In the genomic region with DNA sequence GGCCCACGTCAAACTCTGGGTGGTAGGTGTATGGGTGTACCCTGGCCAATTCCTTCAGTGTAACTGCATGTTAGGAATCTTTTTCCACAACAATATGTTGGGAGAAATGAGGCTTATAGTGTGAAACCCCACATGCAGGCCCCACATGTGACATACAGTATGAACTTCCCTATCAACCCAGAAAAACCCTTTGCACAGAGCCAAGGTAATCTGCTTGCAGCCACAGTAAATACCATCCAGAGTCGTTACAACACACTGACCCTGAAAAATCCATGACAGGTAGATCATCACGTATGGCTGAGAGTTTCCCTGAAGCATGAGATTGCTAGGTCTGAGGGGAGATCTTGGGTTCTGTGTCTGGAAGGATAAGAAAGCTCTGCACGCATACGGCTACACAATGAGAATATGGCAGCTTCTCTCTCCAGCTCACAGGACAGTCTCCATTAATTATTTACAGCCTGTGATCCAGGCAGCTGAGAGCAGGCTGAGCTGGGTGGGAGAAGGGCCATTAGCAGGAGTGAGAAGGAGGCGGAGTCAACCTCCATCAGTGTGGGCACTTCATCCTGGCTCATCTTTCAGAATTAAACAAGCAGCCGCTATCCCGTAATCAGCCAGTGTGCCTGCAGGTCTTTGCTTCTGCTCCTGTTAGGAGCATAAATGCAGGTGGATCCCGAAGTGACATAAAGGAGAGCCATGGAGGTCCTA, we compare ENCODE assay signal across 12 mouse cellular contexts. TPM values are rescaled to one million over a fixed set of nuclear protein-coding genes. Genes with fewer than 3 reads are reported as not detected.
DNase-seq lines count a peak whose midpoint lies in the region; ATAC-seq and TF ChIP-seq lines count a peak whose summit lies in the region.
"Had no signal": no experiment of that assay in that cellular context is flagged by ENCODE, and none has a peak within 500 bp of the region (broad histone marks: within the 10 kb centered on the region; RNA-seq: fewer than 3 reads in every experiment).

No protein-coding gene starts in this region.

- H3K9ac ChIP-seq in kidney, embryonic 14.5 days (ENCODE audit: low read depth, low read length): no peak overlapping the region
- no peak overlapping the region for H3K9ac ChIP-seq in embryonic facial prominence, embryonic 14.5 days (ENCODE audit: low read depth, low read length)
- no peak overlapping the region for H3K9ac ChIP-seq in kidney, postnatal 0 days (ENCODE audit: low read depth, low read length)
- no peak overlapping the region; the same call in 1 of the 2 replicates for H3K9ac ChIP-seq in neural tube, embryonic 13.5 days
- H3K9ac ChIP-seq: limb, embryonic 12.5 days had no signal

- no peak overlapping the region for H3K4me3 ChIP-seq in kidney, embryonic 14.5 days (ENCODE audit: low read length)
- H3K4me3 ChIP-seq in embryonic facial prominence, embryonic 14.5 days (ENCODE audit: low read depth, low read length): no peak overlapping the region
- no peak overlapping the region for H3K4me3 ChIP-seq in kidney, postnatal 0 days (replicated peaks; ENCODE audit: low read depth, low read length)
- H3K4me3 ChIP-seq in neural tube, embryonic 13.5 days: no peak overlapping the region
- no peak overlapping the region for H3K4me3 ChIP-seq in cerebellum, adult 2 months (replicated peaks; ENCODE audit: insufficient read depth, low read depth, low read length)
- H3K4me3 ChIP-seq: limb, embryonic 12.5 days had no signal

- no peak for TF ChIP-seq CTCF in kidney, postnatal 0 days (IDR thresholded peaks at IDR 0.05; ENCODE audit: low read depth)
- no peak for TF ChIP-seq CTCF in cerebellum, adult 2 months (IDR thresholded peaks at IDR 0.05; ENCODE audit: borderline replicate concordance, insufficient read depth, low read depth, low read length)

- peak; percentile 90 for ATAC-seq in kidney, embryonic 14.5 days (ENCODE audit: low FRiP score, low TSS enrichment)
- ATAC-seq in embryonic facial prominence, embryonic 14.5 days (ENCODE audit: low read depth): peak; percentile 63; the same call in 1 of the 2 replicates
- ATAC-seq in kidney, postnatal 0 days (replicated peaks; ENCODE audit: low FRiP score, low read depth): peak; percentile 69
- ATAC-seq in neural tube, embryonic 13.5 days (ENCODE audit: low read depth): peak; percentile 93

- no peaks in the 10 kb centered on the region for H3K27me3 ChIP-seq in kidney, embryonic 14.5 days (ENCODE audit: control insufficient read depth, insufficient read depth, low read length)
- H3K27me3 ChIP-seq in embryonic facial prominence, embryonic 14.5 days (replicated peaks; ENCODE audit: control insufficient read depth, insufficient read depth, low read length): no peaks in the 10 kb centered on the region
- no peaks in the 10 kb centered on the region for H3K27me3 ChIP-seq in kidney, postnatal 0 days (ENCODE audit: insufficient read depth, low read length)
- no peaks in the 10 kb centered on the region for H3K27me3 ChIP-seq in neural tube, embryonic 13.5 days
- no peaks in the 10 kb centered on the region for H3K27me3 ChIP-seq in cerebellum, adult 2 months (ENCODE audit: control insufficient read depth, insufficient read depth, low read length)
- H3K27me3 ChIP-seq: limb, embryonic 12.5 days had no signal

- no peak overlapping the region for H3K27ac ChIP-seq in kidney, embryonic 14.5 days (ENCODE audit: low read depth, low read length)
- no peak overlapping the region for H3K27ac ChIP-seq in embryonic facial prominence, embryonic 14.5 days (replicated peaks; ENCODE audit: low read depth, low read length)
- no peak overlapping the region for H3K27ac ChIP-seq in kidney, postnatal 0 days
- peak overlapping the region; percentile 70 for H3K27ac ChIP-seq in neural tube, embryonic 13.5 days (replicated peaks)
- no peak overlapping the region for H3K27ac ChIP-seq in cerebellum, adult 2 months (ENCODE audit: insufficient read depth, low read length)
- H3K27ac ChIP-seq: limb, embryonic 12.5 days had no signal

- no peak for DNase-seq in kidney, adult 9 months
- peak; percentile 16 for DNase-seq in embryonic facial prominence, embryonic 14.5 days (ENCODE audit: low spot score)
- DNase-seq in kidney, postnatal 0 days (ENCODE audit: low spot score): peak; percentile 49
- DNase-seq in left cerebral cortex, adult 8-10 months (ENCODE audit: low spot score in 2 of 2): no peak
- no peak for DNase-seq in ovary, postnatal 14 days (ENCODE audit: low spot score)
- no peak for DNase-seq in cerebellum, adult 2 months
- DNase-seq: gastrocnemius, postnatal 36 days had no signal

- H3K4me2 ChIP-seq in kidney, embryonic 14.5 days (replicated peaks; ENCODE audit: low read depth, low read length): no peak overlapping the region
- no peak overlapping the region for H3K4me2 ChIP-seq in embryonic facial prominence, embryonic 14.5 days (ENCODE audit: low read depth, low read length)
- no peak overlapping the region for H3K4me2 ChIP-seq in kidney, postnatal 0 days (ENCODE audit: low read length)
- H3K4me2 ChIP-seq in neural tube, embryonic 13.5 days: peak overlapping the region; percentile 34
- H3K4me2 ChIP-seq: limb, embryonic 12.5 days had no signal

- 0 out of 2 replicates have a peak, but pooled peaks cover 9% of the 10 kb centered on the region for H3K4me1 ChIP-seq in kidney, embryonic 14.5 days (ENCODE audit: control insufficient read depth, insufficient read depth, low read length)
- no peaks in the 10 kb centered on the region for H3K4me1 ChIP-seq in embryonic facial prominence, embryonic 14.5 days (ENCODE audit: control insufficient read depth, insufficient read depth, low read length)
- no peaks in the 10 kb centered on the region for H3K4me1 ChIP-seq in kidney, postnatal 0 days (replicated peaks; ENCODE audit: insufficient read depth, low read length)
- peaks cover 9% of the 10 kb centered on the region for H3K4me1 ChIP-seq in neural tube, embryonic 13.5 days (replicated peaks)
- no peaks in the 10 kb centered on the region for H3K4me1 ChIP-seq in cerebellum, adult 2 months (ENCODE audit: control insufficient read depth, insufficient read depth, low read length)

- 34% methylated on average over 9 of the region's 9 CpGs for WGBS in kidney, embryonic 14.5 days
- 53% methylated on average over 9 of the region's 9 CpGs for whole genome bisulfite sequencing in embryonic facial prominence, embryonic 14.5 days
- WGBS in kidney, postnatal 0 days: 44% methylated on average over 9 of the region's 9 CpGs
- 26% methylated on average over 9 of the region's 9 CpGs for WGBS in neural tube, embryonic 13.5 days
- 51% methylated on average over 9 of the region's 9 CpGs for WGBS in cerebellum, adult 2 months

- no peaks in the 10 kb centered on the region for H3K36me3 ChIP-seq in kidney, embryonic 14.5 days (ENCODE audit: control insufficient read depth, insufficient read depth, low read length)
- no peaks in the 10 kb centered on the region for H3K36me3 ChIP-seq in embryonic facial prominence, embryonic 14.5 days (ENCODE audit: control insufficient read depth, insufficient read depth, low read length)
- no peaks in the 10 kb centered on the region for H3K36me3 ChIP-seq in kidney, postnatal 0 days (ENCODE audit: insufficient read depth, low read length)
- no peaks in the 10 kb centered on the region for H3K36me3 ChIP-seq in neural tube, embryonic 13.5 days
- H3K36me3 ChIP-seq: limb, embryonic 12.5 days had no signal

- H3K9me3 ChIP-seq in kidney, embryonic 14.5 days (ENCODE audit: control insufficient read depth, low read length): no peaks in the 10 kb centered on the region
- H3K9me3 ChIP-seq in embryonic facial prominence, embryonic 14.5 days (ENCODE audit: control insufficient read depth, low read length): no peaks in the 10 kb centered on the region
- no peaks in the 10 kb centered on the region for H3K9me3 ChIP-seq in kidney, postnatal 0 days (replicated peaks; ENCODE audit: low read length)
- H3K9me3 ChIP-seq in neural tube, embryonic 13.5 days: no peaks in the 10 kb centered on the region
- H3K9me3 ChIP-seq: limb, embryonic 12.5 days had no signal

- no peak for TF ChIP-seq POLR2A in cerebellum, adult 2 months (IDR thresholded peaks at IDR 0.05; ENCODE audit: borderline replicate concordance, insufficient read depth, low read length)

RNA-seq across cellular contexts. Expression of gene Gm10974, which starts 18.6 kb away (rescaled TPM):
- not detected in 2 replicates for polyA plus RNA-seq in kidney, embryonic 14.5 days (2014; fragmentation: Nextera tagmentation; extraction: Ambion mirVana)
- polyA plus RNA-seq in embryonic facial prominence, embryonic 14.5 days (2014; fragmentation: Nextera tagmentation; extraction: Ambion mirVana): not detected in 2 replicates
- polyA plus RNA-seq in kidney, postnatal 0 days (2015; fragmentation: Nextera tagmentation; extraction: Ambion mirVana): not detected in 2 replicates
- not detected in 2 replicates for polyA plus RNA-seq in neural tube, embryonic 13.5 days (2015; fragmentation: Nextera tagmentation; extraction: Ambion mirVana)
- total RNA-seq in left cerebral cortex, adult 8-10 months (2022): not detected
- not detected in 2 replicates for polyA plus RNA-seq in cerebellum, adult 2 months (2012; rRNA removed)
- total RNA-seq: gastrocnemius, postnatal 36 days; megakaryocyte progenitor cell, adult 5-6 weeks had no signal
- polyA plus RNA-seq: large intestine, adult 2 months; limb, embryonic 12.5 days had no signal

RNA-seq across cellular contexts. Expression of gene Lrrk1, which starts 41.0 kb away (rescaled TPM):
- 9.3 and 12.4 TPM in 2 replicates for polyA plus RNA-seq in kidney, embryonic 14.5 days (2014; fragmentation: Nextera tagmentation; extraction: Ambion mirVana)
- 11.9 and 12.5 TPM in 2 replicates for polyA plus RNA-seq in embryonic facial prominence, embryonic 14.5 days (2014; fragmentation: Nextera tagmentation; extraction: Ambion mirVana)
- 8.5 and 10.4 TPM in 2 replicates for polyA plus RNA-seq in kidney, postnatal 0 days (2015; fragmentation: Nextera tagmentation; extraction: Ambion mirVana)
- polyA plus RNA-seq in neural tube, embryonic 13.5 days (2015; fragmentation: Nextera tagmentation; extraction: Ambion mirVana): 6.5 and 8.0 TPM in 2 replicates
- total RNA-seq in left cerebral cortex, adult 8-10 months (2022): 1 to 10 TPM; 3.6 to 6.0 (median 5.2) TPM
- 2.6 TPM in 2 replicates for polyA plus RNA-seq in cerebellum, adult 2 months (2012; rRNA removed)

Comparison
In these comparisons a context has a peak if more than half of its experiments do, and no peak if none do; other contexts are left out.
1. DNase-seq: peak in embryonic facial prominence, embryonic 14.5 days (single experiment) and kidney, postnatal 0 days (single experiment); none in kidney, adult 9 months (single experiment), left cerebral cortex, adult 8-10 months (0 of 2), ovary, postnatal 14 days (single experiment) and cerebellum, adult 2 months (0 of 2).
2. Peak in every context shown above with its lines, with median percentiles within 50 percentile points of each other: ATAC-seq.